8 mouse cellular contexts compared by ENCODE assay signal in the genomic region with DNA sequence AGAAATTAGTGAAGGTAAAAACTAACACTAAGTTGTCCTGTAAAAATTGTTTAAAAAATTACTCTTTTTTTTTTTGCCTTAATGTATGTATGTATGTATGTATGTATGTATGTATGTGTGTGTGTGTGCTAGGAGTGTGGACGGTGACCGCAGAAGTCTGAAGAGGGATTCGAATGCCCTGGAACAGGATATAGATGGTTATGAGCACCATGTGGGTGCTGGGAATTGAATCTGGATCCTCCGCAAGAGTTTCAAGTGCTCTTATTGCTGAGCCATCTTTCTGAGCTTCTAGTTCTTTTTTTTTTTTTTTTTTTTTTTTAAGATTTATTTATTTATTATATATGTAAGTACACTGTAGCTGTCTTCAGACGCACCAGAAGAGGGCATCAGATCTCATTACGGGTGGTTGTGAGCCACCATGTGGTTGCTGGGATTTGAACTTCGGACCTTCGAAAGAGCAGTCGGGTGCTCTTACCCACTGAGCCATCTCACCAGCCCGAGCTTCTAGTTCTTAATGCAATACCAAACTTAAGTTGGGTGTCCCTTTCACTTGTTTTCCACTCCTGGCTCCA. TPM values are rescaled to one million over a fixed set of nuclear protein-coding genes. Genes with fewer than 3 reads are reported as not detected.
DNase-seq lines count a peak whose midpoint lies in the region; ATAC-seq and TF ChIP-seq lines count a peak whose summit lies in the region.
"Not testable (repeated sequence)": the region's sequence is repeated elsewhere in the genome, so short reads cannot be mapped to it uniquely, and the experiment has no call there.

No protein-coding gene starts in this region.

- ATAC-seq in heart, embryonic 15.5 days (replicated peaks; ENCODE audit: insufficient number of reproducible peaks, insufficient read depth, low FRiP score, low read depth); liver, embryonic 13.5 days (ENCODE audit: low read depth); midbrain, embryonic 15.5 days (replicated peaks); stomach, embryonic 15.5 days (ENCODE audit: insufficient read depth, low FRiP score, low read depth): not testable (repeated sequence)

- WGBS in heart, embryonic 15.5 days = 39% methylated on average over 10 of the region's 10 CpGs
- WGBS in kidney, adult 2 months = 34% methylated on average over 10 of the region's 10 CpGs
- 34% methylated on average over 10 of the region's 10 CpGs for WGBS in liver, embryonic 13.5 days (ENCODE audit: insufficient replicate concordance)
- 32% methylated on average over 10 of the region's 10 CpGs for WGBS in midbrain, embryonic 15.5 days
- WGBS in stomach, embryonic 15.5 days = 33% methylated on average over 10 of the region's 10 CpGs

- DNase-seq in CD4-positive helper T cell, adult 2 months (ENCODE audit: low read depth, low spot score) = peak; percentile 42
- DNase-seq in brain, embryonic 14.5 days (ENCODE audit: low read depth) = peak; percentile 26
- DNase-seq in kidney, adult 2 months; liver, embryonic 13.5 days: not testable (repeated sequence)

- H3K4me3 ChIP-seq in erythroblast, embryonic 14.5 days (replicated peaks) = peak overlapping the region; percentile 96
- peak overlapping the region; percentile 98 for H3K4me3 ChIP-seq in heart, embryonic 15.5 days
- peak overlapping the region; percentile 88 for H3K4me3 ChIP-seq in kidney, adult 2 months (ENCODE audit: insufficient read depth, low read depth, low read length)
- peak overlapping the region; percentile 98 for H3K4me3 ChIP-seq in liver, embryonic 13.5 days (replicated peaks)
- H3K4me3 ChIP-seq in midbrain, embryonic 15.5 days = peak overlapping the region; percentile 69
- H3K4me3 ChIP-seq in stomach, embryonic 15.5 days (replicated peaks) = peak overlapping the region; percentile 95

- peaks cover 15% of the 10 kb centered on the region for H3K36me3 ChIP-seq in erythroblast, embryonic 14.5 days (ENCODE audit: control insufficient read depth)
- not testable (repeated sequence) for H3K36me3 ChIP-seq in heart, embryonic 15.5 days; kidney, adult 2 months (ENCODE audit: control insufficient read depth, insufficient read depth, low read length); liver, embryonic 13.5 days; midbrain, embryonic 15.5 days (replicated peaks); stomach, embryonic 15.5 days

- not testable (repeated sequence) for H3K9me3 ChIP-seq in erythroblast, embryonic 14.5 days (ENCODE audit: control insufficient read depth, low read length); heart, embryonic 15.5 days (replicated peaks); liver, embryonic 13.5 days (replicated peaks); midbrain, embryonic 15.5 days; stomach, embryonic 15.5 days

- peak overlapping the region; percentile 63 for H3K4me2 ChIP-seq in heart, embryonic 15.5 days
- peak overlapping the region; percentile 82 for H3K4me2 ChIP-seq in liver, embryonic 13.5 days
- H3K4me2 ChIP-seq in midbrain, embryonic 15.5 days = peak overlapping the region; percentile 59
- peak overlapping the region; percentile 68 for H3K4me2 ChIP-seq in stomach, embryonic 15.5 days

- H3K27me3 ChIP-seq in erythroblast, embryonic 14.5 days (ENCODE audit: control insufficient read depth); heart, embryonic 15.5 days; kidney, adult 2 months (replicated peaks; ENCODE audit: control insufficient read depth, insufficient read depth, low read length); liver, embryonic 13.5 days; midbrain, embryonic 15.5 days (replicated peaks); stomach, embryonic 15.5 days (replicated peaks): not testable (repeated sequence)

- TF ChIP-seq POLR2A in brain, embryonic 14.5 days (IDR thresholded peaks at IDR 0.05; ENCODE audit: borderline replicate concordance, extremely low read depth, insufficient read depth, insufficient read length, poor library complexity, severe bottlenecking); kidney, adult 2 months (IDR thresholded peaks at IDR 0.05; ENCODE audit: low read depth, low read length): not testable (repeated sequence)

- H3K9ac ChIP-seq in heart, embryonic 15.5 days = 0 out of 2 replicates have a peak overlapping the region, but pooled peaks have one; percentile 86
- H3K9ac ChIP-seq in liver, embryonic 13.5 days = peak overlapping the region; percentile 93
- peak overlapping the region; percentile 79; the same call in 1 of the 2 replicates for H3K9ac ChIP-seq in midbrain, embryonic 15.5 days
- peak overlapping the region; percentile 83; the same call in 1 of the 2 replicates for H3K9ac ChIP-seq in stomach, embryonic 15.5 days

- TF ChIP-seq CTCF in brain, embryonic 14.5 days (IDR thresholded peaks at IDR 0.05; ENCODE audit: borderline replicate concordance, extremely low read depth, insufficient read depth, insufficient read length); kidney, adult 2 months (conservative IDR thresholded peaks at IDR 0.05; ENCODE audit: insufficient read depth, insufficient read length, low read depth, low read length): not testable (repeated sequence)

- peak overlapping the region; percentile 98 for H3K27ac ChIP-seq in heart, embryonic 15.5 days
- H3K27ac ChIP-seq in kidney, adult 2 months (ENCODE audit: insufficient read depth, low read depth, low read length) = peak overlapping the region; percentile 91
- H3K27ac ChIP-seq in liver, embryonic 13.5 days = peak overlapping the region; percentile 98
- H3K27ac ChIP-seq in midbrain, embryonic 15.5 days = peak overlapping the region; percentile 100
- peak overlapping the region; percentile 98 for H3K27ac ChIP-seq in stomach, embryonic 15.5 days

- H3K4me1 ChIP-seq in erythroblast, embryonic 14.5 days (ENCODE audit: control insufficient read depth) = peaks cover 38% of the 10 kb centered on the region
- H3K4me1 ChIP-seq in heart, embryonic 15.5 days (replicated peaks) = peaks cover 13% of the 10 kb centered on the region
- peaks cover 11% of the 10 kb centered on the region; the same call in 1 of the 2 replicates for H3K4me1 ChIP-seq in kidney, adult 2 months (ENCODE audit: control insufficient read depth, insufficient read depth, low read length)
- peaks cover 32% of the 10 kb centered on the region for H3K4me1 ChIP-seq in liver, embryonic 13.5 days (replicated peaks)
- peaks cover 20% of the 10 kb centered on the region for H3K4me1 ChIP-seq in midbrain, embryonic 15.5 days
- H3K4me1 ChIP-seq in stomach, embryonic 15.5 days = not testable (repeated sequence)

RNA-seq across cellular contexts. Expression of a gene that starts 1.5 kb away (rescaled TPM):
- 41.8 and 57.6 TPM in 2 replicates for polyA plus RNA-seq in brain, embryonic 14.5 days (2012; rRNA removed)
- polyA plus RNA-seq in erythroblast, embryonic 14.5 days (2012) = 0.13 and 0.22 TPM in 2 replicates
- polyA plus RNA-seq in heart, embryonic 15.5 days (2015; fragmentation: Nextera tagmentation; extraction: Ambion mirVana) = 12.1 and 14.5 TPM in 2 replicates
- 8.3 and 10.3 TPM in 2 replicates for polyA plus RNA-seq in kidney, adult 2 months (2012; rRNA removed)
- 9.4 and 9.5 TPM in 2 replicates for polyA plus RNA-seq in liver, embryonic 13.5 days (2015; fragmentation: Nextera tagmentation; extraction: Ambion mirVana)
- polyA plus RNA-seq in midbrain, embryonic 15.5 days (2015; fragmentation: Nextera tagmentation; extraction: Ambion mirVana) = 29.0 and 32.6 TPM in 2 replicates
- polyA plus RNA-seq in stomach, embryonic 15.5 days (2015; fragmentation: Nextera tagmentation; extraction: Ambion mirVana) = 23.5 and 25.1 TPM in 2 replicates

RNA-seq across cellular contexts. Expression of a gene that starts 49.3 kb away (rescaled TPM):
- polyA plus RNA-seq in brain, embryonic 14.5 days (2012; rRNA removed) = 92.0 and 98.5 TPM in 2 replicates
- 0.77 and 0.97 TPM in 2 replicates for polyA plus RNA-seq in erythroblast, embryonic 14.5 days (2012)
- polyA plus RNA-seq in heart, embryonic 15.5 days (2015; fragmentation: Nextera tagmentation; extraction: Ambion mirVana) = 46.0 and 58.0 TPM in 2 replicates
- 3.5 and 5.3 TPM in 2 replicates for polyA plus RNA-seq in kidney, adult 2 months (2012; rRNA removed)
- polyA plus RNA-seq in liver, embryonic 13.5 days (2015; fragmentation: Nextera tagmentation; extraction: Ambion mirVana) = 51.4 and 71.1 TPM in 2 replicates
- polyA plus RNA-seq in midbrain, embryonic 15.5 days (2015; fragmentation: Nextera tagmentation; extraction: Ambion mirVana) = 72.9 and 77.7 TPM in 2 replicates
- 78.8 and 89.1 TPM in 2 replicates for polyA plus RNA-seq in stomach, embryonic 15.5 days (2015; fragmentation: Nextera tagmentation; extraction: Ambion mirVana)
